Mouse (Mus musculus) B cell, adult 67 days (primary cell): ENCODE data around the gene Gprin3. TPM values are rescaled to one million over a fixed set of nuclear protein-coding genes. Genes with fewer than 3 reads are reported as not detected.

ENCODE experiments used
- total RNA-seq, 2 experiments: library from RNA; stranded (reverse); gene quantifications; 4 replicates each; pipeline ENCODE4 v1.2.4; 2023

Gene Gprin3
- under 1 TPM in 1 of 2 experiments, not detected in 1; 0.23 TPM for total RNA-seq

GRCm38 (mm10) chr6:59425824-59426533 is at the start of gene Gprin3:
TSS of gene Gprin3 (minus strand) at chr6:59426294.

Other genes starting within 250 kb of the Gprin3 start
- gene Tigd2, start 217.4 kb downstream of the Gprin3 start, total RNA-seq, result 10 to 100 TPM; 31.5 to 37.0 TPM